Mouse (Mus musculus) C2C12 (cell line): ENCODE measurements around the gene Grk3.

Source experiments
- CEBPB ChIP-seq: IDR thresholded peaks from one replicate; pipeline ENCODE4 v1.6.1; 2011; ENCODE audit warnings: low read depth, mild to moderate bottlenecking, control low read depth, moderate library complexity
- CTCF ChIP-seq: IDR thresholded peaks from one replicate; pipeline ENCODE4 v1.5.1; 2011; ENCODE audit not compliant: control insufficient read depth, insufficient read depth, insufficient read length
- FOSL1 ChIP-seq: IDR thresholded peaks from one replicate; pipeline ENCODE4 v1.8.0; 2011; ENCODE audit warnings: mild to moderate bottlenecking, low read length; ENCODE audit not compliant: poor library complexity, insufficient read depth, severe bottlenecking
- MAX ChIP-seq: IDR thresholded peaks from one replicate; pipeline ENCODE4 v1.6.1; 2011; ENCODE audit warnings: mild to moderate bottlenecking, control low read depth
- MYOD1 ChIP-seq: IDR thresholded peaks from one replicate; pipeline ENCODE4 v1.6.1; 2011; ENCODE audit warnings: low read depth; ENCODE audit not compliant: control insufficient read depth, insufficient read length
- MYOG ChIP-seq: IDR thresholded peaks from one replicate; pipeline ENCODE4 v1.6.1; 2011; ENCODE audit not compliant: control insufficient read depth, insufficient read length; ENCODE audit errors: extremely low read depth
- USF1 ChIP-seq: IDR thresholded peaks from one replicate; pipeline ENCODE4 v1.6.1; 2011; ENCODE audit warnings: low read depth, mild to moderate bottlenecking, control low read depth, moderate library complexity

GRCm38 (mm10) chr5:112888651-112889050, 126.9 kb downstream of the Grk3 start:
- TF ChIP-seq CTCF (no peak), MYOG (no peak), FOSL1 (no peak), MAX (no peak), CEBPB (no peak), USF1 (no peak), MYOD1 (no peak)
